9 mouse cellular contexts compared by ENCODE assay signal in the genomic region with DNA sequence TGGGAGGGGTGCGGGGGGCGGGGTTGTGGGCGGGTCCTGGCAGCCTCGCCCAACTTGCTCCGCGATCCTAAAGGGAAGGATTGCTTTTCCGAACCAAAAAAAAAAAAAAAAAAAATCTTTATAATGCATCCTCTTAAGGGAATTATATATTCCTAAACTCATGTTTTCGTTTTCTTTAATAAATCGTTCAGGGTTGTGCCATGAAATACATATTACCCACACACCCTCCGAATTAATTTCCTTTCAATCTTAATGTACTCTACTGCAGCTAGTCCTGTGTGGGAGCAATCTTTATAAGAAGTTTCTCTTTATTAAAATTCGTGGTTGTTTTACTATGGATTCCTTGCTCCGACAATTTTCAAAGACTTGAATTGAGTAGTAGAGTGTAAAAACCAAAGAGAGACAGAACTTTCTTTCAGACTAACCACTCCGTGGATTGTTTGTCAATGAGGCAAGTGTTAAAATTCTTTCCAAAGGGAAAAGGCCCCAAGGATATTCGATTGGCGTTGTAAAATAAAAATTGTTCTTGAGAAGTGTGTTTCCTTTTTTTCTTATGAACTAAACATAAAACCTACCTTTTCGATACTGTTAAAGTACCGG.
DNase-seq lines count a peak whose midpoint lies in the region; ATAC-seq and TF ChIP-seq lines count a peak whose summit lies in the region.
"Had no signal": no experiment of that assay in that cellular context is flagged by ENCODE, and none has a peak within 500 bp of the region (broad histone marks: within the 10 kb centered on the region; RNA-seq: fewer than 3 reads in every experiment).

No protein-coding gene starts in this region.

- DNase-seq in lung, postnatal 0 days (ENCODE audit: low spot score), result no peak
- peak; percentile 50 to 62 for DNase-seq in heart, postnatal 10 days
- DNase-seq in naive thymus-derived CD4-positive, alpha-beta T cell, adult 2 months (ENCODE audit: low read depth), result peak; percentile 42
- no peak for DNase-seq in frontal cortex, postnatal 14 days (ENCODE audit: low spot score in 2 of 2)
- DNase-seq in thymus, adult 2 months, result no peak

- no peak for TF ChIP-seq EP300 in lung, postnatal 0 days (IDR thresholded peaks at IDR 0.05)

- no peaks in the 10 kb centered on the region for H3K36me3 ChIP-seq in forebrain, embryonic 12.5 days (replicated peaks)
- no peaks in the 10 kb centered on the region for H3K36me3 ChIP-seq in forebrain, embryonic 13.5 days (ENCODE audit: poor library complexity, severe bottlenecking)
- H3K36me3 ChIP-seq in lung, embryonic 16.5 days (ENCODE audit: control insufficient read depth, insufficient read depth, low read length), result no peaks in the 10 kb centered on the region
- no peaks in the 10 kb centered on the region for H3K36me3 ChIP-seq in lung, postnatal 0 days (ENCODE audit: insufficient read depth, low read length)
- no peaks in the 10 kb centered on the region for H3K36me3 ChIP-seq in thymus, adult 2 months (ENCODE audit: control insufficient read depth, insufficient read depth, low read length)

- no peak overlapping the region for H3K27ac ChIP-seq in forebrain, embryonic 12.5 days
- no peak overlapping the region for H3K27ac ChIP-seq in forebrain, embryonic 13.5 days
- H3K27ac ChIP-seq in lung, embryonic 16.5 days (ENCODE audit: low read length), result no peak overlapping the region
- H3K27ac ChIP-seq in lung, postnatal 0 days (ENCODE audit: low read length), result no peak overlapping the region
- no peak overlapping the region for H3K27ac ChIP-seq in thymus, adult 2 months (ENCODE audit: control insufficient read depth, insufficient read depth, low read length)
- H3K27ac ChIP-seq: left cerebral cortex, adult 2 months had no signal

- peak; percentile 7; the same call in 1 of the 2 replicates for ATAC-seq in forebrain, embryonic 12.5 days (ENCODE audit: low FRiP score)
- ATAC-seq in forebrain, embryonic 13.5 days, result no peak
- ATAC-seq in lung, embryonic 16.5 days (ENCODE audit: low read depth), result peak; percentile 10
- no peak for ATAC-seq in lung, postnatal 0 days

- H3K4me3 ChIP-seq in forebrain, embryonic 12.5 days (replicated peaks), result no peak overlapping the region
- no peak overlapping the region for H3K4me3 ChIP-seq in forebrain, embryonic 13.5 days
- no peak overlapping the region for H3K4me3 ChIP-seq in lung, embryonic 16.5 days (ENCODE audit: low read length)
- no peak overlapping the region for H3K4me3 ChIP-seq in lung, postnatal 0 days (ENCODE audit: low read depth, low read length)
- no peak overlapping the region for H3K4me3 ChIP-seq in thymus, adult 2 months (ENCODE audit: control insufficient read depth, insufficient read depth, low read length)
- H3K4me3 ChIP-seq: left cerebral cortex, adult 2 months had no signal

- H3K4me1 ChIP-seq in forebrain, embryonic 12.5 days, result peaks cover 8% of the 10 kb centered on the region; the same call in 1 of the 2 replicates
- peaks cover 9% of the 10 kb centered on the region; the same call in 1 of the 2 replicates for H3K4me1 ChIP-seq in forebrain, embryonic 13.5 days
- peaks cover 4% of the 10 kb centered on the region; the same call in 1 of the 2 replicates for H3K4me1 ChIP-seq in lung, embryonic 16.5 days (replicated peaks; ENCODE audit: control insufficient read depth, insufficient read depth, low read length)
- no peaks in the 10 kb centered on the region for H3K4me1 ChIP-seq in lung, postnatal 0 days (ENCODE audit: insufficient read depth, low read depth, low read length)
- no peaks in the 10 kb centered on the region for H3K4me1 ChIP-seq in thymus, adult 2 months (replicated peaks; ENCODE audit: control insufficient read depth, insufficient read depth, low read length)

- H3K4me2 ChIP-seq in forebrain, embryonic 12.5 days, result no peak overlapping the region
- H3K4me2 ChIP-seq in forebrain, embryonic 13.5 days, result no peak overlapping the region
- peak overlapping the region; percentile 58 for H3K4me2 ChIP-seq in lung, embryonic 16.5 days (ENCODE audit: low read depth, low read length)
- no peak overlapping the region for H3K4me2 ChIP-seq in lung, postnatal 0 days (replicated peaks; ENCODE audit: low read depth, low read length)

- no peak for TF ChIP-seq CTCF in lung, postnatal 0 days (IDR thresholded peaks at IDR 0.05)
- no peak for TF ChIP-seq CTCF in thymus, adult 2 months (IDR thresholded peaks at IDR 0.05; ENCODE audit: borderline replicate concordance, control insufficient read depth, extremely low read depth, insufficient read depth, low read length, poor library complexity)

- peaks cover 65% of the 10 kb centered on the region for H3K27me3 ChIP-seq in forebrain, embryonic 12.5 days
- H3K27me3 ChIP-seq in forebrain, embryonic 13.5 days, result peaks cover 87% of the 10 kb centered on the region
- peaks cover 66% of the 10 kb centered on the region for H3K27me3 ChIP-seq in lung, embryonic 16.5 days (ENCODE audit: control insufficient read depth, insufficient read depth, low read depth, low read length)
- peaks cover 75% of the 10 kb centered on the region for H3K27me3 ChIP-seq in lung, postnatal 0 days (replicated peaks; ENCODE audit: insufficient read depth, low read length)
- peaks cover 27% of the 10 kb centered on the region for H3K27me3 ChIP-seq in thymus, adult 2 months (ENCODE audit: control insufficient read depth, insufficient read depth, low read length)

- no peaks in the 10 kb centered on the region for H3K9me3 ChIP-seq in forebrain, embryonic 12.5 days
- H3K9me3 ChIP-seq in forebrain, embryonic 13.5 days (replicated peaks), result no peaks in the 10 kb centered on the region
- no peaks in the 10 kb centered on the region for H3K9me3 ChIP-seq in lung, embryonic 16.5 days (ENCODE audit: control insufficient read depth, low read length)
- H3K9me3 ChIP-seq in lung, postnatal 0 days (ENCODE audit: low read length), result no peaks in the 10 kb centered on the region

- intact Hi-C loops in heart, postnatal 10 days (cut with DNase I), result loop anchor here (5.0 kb wide), 2 partner anchors 1053 to 1138 kb away; a partner anchor contains a TSS

- 4% methylated on average over 17 of the region's 17 CpGs for WGBS in forebrain, embryonic 12.5 days
- 3% methylated on average over 17 of the region's 17 CpGs for WGBS in forebrain, embryonic 13.5 days
- WGBS in lung, embryonic 16.5 days, result 2% methylated on average over 17 of the region's 17 CpGs
- 4% methylated on average over 17 of the region's 17 CpGs for WGBS in lung, postnatal 0 days
- WGBS in thymus, adult 2 months, result 4% methylated on average over 17 of the region's 17 CpGs

- no peak for TF ChIP-seq POLR2A in thymus, adult 2 months (IDR thresholded peaks at IDR 0.05; ENCODE audit: control insufficient read depth, extremely low read depth, insufficient read depth, low read length, poor library complexity)

- H3K9ac ChIP-seq in forebrain, embryonic 12.5 days, result no peak overlapping the region
- H3K9ac ChIP-seq in forebrain, embryonic 13.5 days, result no peak overlapping the region
- H3K9ac ChIP-seq in lung, embryonic 16.5 days (ENCODE audit: low read length), result no peak overlapping the region
- H3K9ac ChIP-seq in lung, postnatal 0 days (replicated peaks; ENCODE audit: low read depth), result no peak overlapping the region

Comparison
In these comparisons a context has a peak if more than half of its experiments do, and no peak if none do; other contexts are left out.
1. ATAC-seq: peak in forebrain, embryonic 12.5 days (single experiment) and lung, embryonic 16.5 days (single experiment); none in forebrain, embryonic 13.5 days (single experiment) and lung, postnatal 0 days (single experiment).
2. DNase-seq: peak in heart, postnatal 10 days (2 of 2) and naive thymus-derived CD4-positive, alpha-beta T cell, adult 2 months (single experiment); none in lung, postnatal 0 days (single experiment), frontal cortex, postnatal 14 days (0 of 2) and thymus, adult 2 months (single experiment).